Mouse (Mus musculus): ENCODE data around the gene Nr2f2.

Nr2f2 gene

GRCm38 (mm10) chr7:70332064-70332850, 34.3 kb downstream of the Nr2f2 start:
- DNase-seq (ENCODE audit: low spot score) = no peak

GRCm38 (mm10) chr7:70331243-70332063, 35.1 kb downstream of the Nr2f2 start:
- peak; percentile 75 for DNase-seq (ENCODE audit: low spot score)

- no peak for DNase-seq (ENCODE audit: low spot score)
These were observed 35.7 kb downstream of the Nr2f2 start for GRCm38 (mm10) chr7:70330761-70331242.

- DNase-seq (ENCODE audit: low spot score) = no peak
These were observed 36.4 kb downstream of the Nr2f2 start for GRCm38 (mm10) chr7:70330207-70330562.

GRCm38 (mm10) chr7:70329521-70330206, 36.9 kb downstream of the Nr2f2 start:
- no peak for DNase-seq (ENCODE audit: low spot score)

GRCm38 (mm10) chr7:70329037-70329516, 37.5 kb downstream of the Nr2f2 start:
- DNase-seq (ENCODE audit: low spot score) = no peak

GRCm38 (mm10) chr7:70328206-70329036, 38.1 kb downstream of the Nr2f2 start:
- no peak for DNase-seq (ENCODE audit: low spot score)

- no peak for DNase-seq (ENCODE audit: low spot score)
These were observed 39.3 kb downstream of the Nr2f2 start for GRCm38 (mm10) chr7:70327191-70327590.

- no peak for DNase-seq (ENCODE audit: low spot score)
These were observed 40.1 kb downstream of the Nr2f2 start for GRCm38 (mm10) chr7:70326176-70327035.

GRCm38 (mm10) chr7:70325381-70325780, 41.2 kb downstream of the Nr2f2 start:
- DNase-seq (ENCODE audit: low spot score) = no peak

GRCm38 (mm10) chr7:70324541-70324940, 42.0 kb downstream of the Nr2f2 start:
- DNase-seq (ENCODE audit: low spot score) = no peak

GRCm38 (mm10) chr7:70324041-70324440, 42.5 kb downstream of the Nr2f2 start:
- no peak for DNase-seq (ENCODE audit: low spot score)

- no peak for DNase-seq (ENCODE audit: low spot score)
These were observed 60.8 kb downstream of the Nr2f2 start for GRCm38 (mm10) chr7:70305716-70306115.

GRCm38 (mm10) chr7:70304426-70304825, 62.1 kb downstream of the Nr2f2 start:
- no peak for DNase-seq (ENCODE audit: low spot score)
